Mouse (Mus musculus) fibroblast of lung, adult 2 months (primary cell): ENCODE measurements around the gene Sinhcaf.
"Not testable (repeated sequence)": the region's sequence is repeated elsewhere in the genome, so short reads cannot be mapped to it uniquely, and the experiment has no call there.

Experiments used
- DNase-seq: peaks from one replicate; pipeline ENCODE4 v3.0.0-alpha.2; 2011; ENCODE audit warnings: low read depth

Gene Sinhcaf

GRCm38 (mm10) chr6:148946409-148946742 lies at the start of gene Sinhcaf:
Gene Sinhcaf (minus strand): TSS chr6:148946467.
- peak; percentile 63 for DNase-seq

DNA sequence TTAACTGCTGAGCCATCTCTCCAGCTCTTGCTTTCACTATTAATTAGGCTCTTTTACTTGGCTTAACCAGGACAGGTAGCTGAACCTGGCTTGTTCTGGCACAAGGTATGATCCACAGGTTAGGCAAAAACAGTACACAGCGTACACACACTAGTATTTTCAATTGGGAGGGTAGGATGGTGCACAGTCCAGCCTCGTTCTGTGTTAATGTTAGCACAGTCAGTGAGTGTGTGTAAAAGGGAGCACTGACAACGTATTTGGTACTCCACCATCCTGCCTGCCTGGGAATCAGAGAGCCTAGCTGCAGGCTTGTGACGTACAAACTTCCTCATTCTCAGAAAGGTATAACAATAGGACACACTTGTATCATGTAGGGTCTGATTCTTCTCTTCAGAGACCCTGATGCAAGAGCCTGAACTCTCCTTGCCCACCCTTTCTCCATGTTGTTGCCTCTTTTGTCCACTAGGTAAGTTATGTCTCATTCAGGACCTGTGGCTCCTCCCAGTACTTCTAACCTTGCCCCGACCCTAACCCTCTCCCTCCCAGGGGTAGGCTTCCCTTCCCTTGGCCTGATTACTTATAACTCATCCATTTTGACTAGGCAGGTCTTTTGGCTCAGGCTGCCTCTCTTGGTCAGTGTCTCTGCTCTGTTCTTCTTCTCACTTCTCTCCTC lies 48.2 kb upstream of the Sinhcaf start:
- DNase-seq = no peak

DNA sequence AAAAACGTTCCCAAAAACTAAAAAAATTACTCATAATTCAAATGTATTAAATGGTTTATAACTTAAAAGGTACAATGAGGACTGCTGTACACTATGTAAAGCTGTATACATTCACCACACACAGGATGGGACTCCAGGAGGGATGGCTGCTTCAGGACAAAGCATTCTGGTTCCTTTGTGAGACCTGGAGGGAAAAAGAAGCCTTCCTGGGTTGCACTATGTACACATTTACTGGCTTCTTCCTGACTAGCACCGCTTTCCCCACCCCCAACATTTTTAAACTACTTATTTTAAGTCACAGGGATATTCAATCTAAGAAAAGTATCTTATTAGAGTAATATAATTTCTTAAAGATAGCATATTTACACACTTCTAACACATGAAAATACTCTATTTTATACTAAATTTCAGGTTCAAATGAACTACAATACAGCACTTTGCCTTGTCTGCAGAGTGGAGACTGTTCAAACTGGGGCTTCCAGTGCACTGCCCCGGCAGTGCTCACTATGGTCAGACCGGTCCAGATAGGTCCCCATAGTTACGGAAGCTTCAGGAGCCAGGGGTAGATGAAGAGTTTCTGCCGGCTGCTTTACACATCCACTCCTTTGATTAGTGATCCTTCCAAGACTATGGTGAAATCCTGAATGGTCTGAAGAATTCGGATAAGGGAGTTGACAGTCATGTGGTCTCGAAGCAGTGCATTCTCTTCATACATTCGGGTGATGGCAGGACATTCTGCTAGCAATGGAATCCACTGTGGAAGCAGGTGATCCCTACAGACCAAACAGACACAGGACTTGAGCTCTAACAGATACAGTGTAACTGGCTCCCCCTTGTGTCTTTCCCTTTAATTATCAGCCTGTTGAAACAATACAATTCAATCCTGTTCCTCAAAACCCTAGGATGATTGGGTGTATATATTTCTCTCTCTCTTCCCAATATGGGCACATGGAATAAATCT lies 47.1 kb upstream of the Sinhcaf start:
- peak; percentile 14 for DNase-seq

DNA sequence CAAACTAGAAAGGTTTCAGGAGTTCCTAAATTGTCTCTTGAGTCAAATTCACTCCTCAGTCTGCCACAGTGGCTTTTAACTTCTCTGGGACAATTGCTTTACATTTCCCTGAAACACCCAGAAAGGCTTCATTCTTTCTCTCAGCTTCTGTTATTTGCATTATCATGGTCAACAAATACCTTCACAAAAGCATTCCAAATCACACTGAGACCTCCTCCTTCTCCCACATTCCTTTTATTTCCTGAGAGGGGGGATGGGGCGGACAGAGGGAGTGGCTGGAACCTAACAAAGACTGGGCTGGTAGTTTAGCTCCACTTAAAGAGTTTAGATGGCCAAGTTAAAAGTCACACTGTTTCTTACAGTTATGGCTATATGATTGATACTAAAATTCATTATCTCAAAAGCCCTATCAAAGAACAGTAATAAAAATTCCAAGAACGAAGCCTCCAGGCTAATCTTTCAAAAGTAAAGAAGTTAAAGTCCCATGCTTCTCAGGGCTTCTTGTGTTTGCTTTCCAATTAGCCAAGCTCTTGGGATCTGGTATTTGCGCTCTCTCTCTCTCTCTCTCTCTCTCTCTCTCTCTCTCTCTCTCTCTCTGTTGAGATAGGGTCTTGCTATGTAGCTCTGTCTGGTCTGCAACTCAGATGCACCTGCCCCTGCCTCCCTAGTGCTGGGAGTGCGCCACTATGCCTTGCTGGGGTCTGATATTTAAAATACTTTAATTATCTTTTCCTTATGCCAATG lies 46.3 kb upstream of the Sinhcaf start:
- no peak for DNase-seq

DNA sequence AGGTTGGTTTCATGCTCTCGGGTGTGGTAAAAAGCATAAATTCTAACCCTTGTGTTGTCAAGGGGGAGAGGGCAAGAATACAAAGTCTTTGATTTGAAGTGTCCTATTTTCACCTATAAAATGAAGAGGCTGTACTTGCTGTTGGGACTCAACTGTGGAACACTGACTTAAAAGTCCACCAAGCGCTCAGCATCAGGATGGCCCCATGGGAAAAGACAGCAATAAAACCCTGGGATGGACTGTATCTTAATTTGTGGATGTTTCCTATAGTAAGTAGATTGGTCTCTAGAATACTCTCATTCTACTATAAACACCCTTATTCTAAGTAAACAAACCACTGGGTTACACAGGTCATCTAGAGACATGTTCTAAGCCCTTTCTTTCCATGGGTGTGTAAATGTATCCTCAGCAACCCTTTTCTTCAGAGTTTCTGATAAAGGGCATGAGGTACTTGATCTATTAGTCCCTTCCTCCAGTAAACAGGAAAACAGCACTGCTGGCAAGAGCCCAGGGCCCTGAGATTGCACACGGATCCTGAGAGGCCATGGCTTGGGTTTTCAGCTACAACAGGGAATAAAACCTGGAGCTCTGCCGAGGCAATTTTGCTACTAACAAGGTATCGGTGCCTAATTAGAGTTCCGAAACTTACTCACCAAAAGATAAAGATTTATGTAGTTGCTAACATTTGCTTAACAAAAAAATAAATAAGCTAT lies 45.5 kb upstream of the Sinhcaf start:
- no peak for DNase-seq

DNA sequence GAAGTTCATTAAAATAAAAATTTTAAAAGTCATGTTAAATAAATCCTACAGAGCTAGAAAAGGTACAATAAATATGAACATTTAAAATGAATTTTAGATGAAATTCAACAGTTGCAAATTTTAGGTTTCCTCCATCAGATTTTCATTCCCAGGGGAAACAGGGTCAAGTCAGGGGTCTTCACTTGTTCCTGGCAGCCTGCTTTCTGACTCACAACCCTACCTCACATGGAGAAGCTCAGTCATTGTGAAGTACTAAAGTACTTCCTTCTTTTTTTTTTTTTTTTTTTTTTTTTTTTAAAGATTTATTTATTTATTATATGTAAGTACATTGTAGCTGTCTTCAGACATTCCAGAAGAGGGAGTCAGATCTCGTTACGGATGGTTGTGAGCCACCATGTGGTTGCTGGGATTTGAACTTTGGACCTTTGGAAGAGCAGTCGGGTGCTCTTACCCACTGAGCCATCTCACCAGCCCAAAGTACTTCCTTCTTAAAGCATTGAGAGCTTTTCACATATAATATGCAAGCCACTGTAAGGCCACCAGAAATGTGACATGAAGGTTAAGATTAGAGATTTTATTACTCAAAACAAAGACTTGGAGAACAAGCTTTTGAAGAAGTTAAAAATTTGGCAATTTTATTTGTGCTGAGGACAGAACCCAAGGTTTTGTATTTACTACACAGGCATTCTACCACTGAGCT lies 43.7 kb upstream of the Sinhcaf start:
- not testable (repeated sequence) for DNase-seq

DNA sequence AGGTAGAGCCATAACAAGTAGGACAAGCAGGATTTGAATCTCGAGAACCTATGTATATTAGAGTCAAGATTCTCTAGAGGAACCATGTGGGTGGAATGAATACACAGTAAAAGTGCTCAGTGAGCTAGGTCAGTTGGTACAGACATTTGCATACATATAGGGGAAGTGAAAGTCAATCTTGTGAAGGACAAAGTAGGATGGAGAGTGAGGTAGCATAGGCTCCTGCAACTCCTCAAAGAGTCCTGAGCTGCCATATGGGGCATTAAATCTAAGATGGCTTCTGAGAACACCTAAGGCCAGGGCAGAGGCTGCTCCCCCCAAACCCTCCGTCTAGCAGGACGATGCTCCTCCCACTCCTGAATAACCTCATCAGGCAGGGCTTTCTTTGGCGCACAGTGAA lies 39.7 kb upstream of the Sinhcaf start:
- DNase-seq = no peak

DNA sequence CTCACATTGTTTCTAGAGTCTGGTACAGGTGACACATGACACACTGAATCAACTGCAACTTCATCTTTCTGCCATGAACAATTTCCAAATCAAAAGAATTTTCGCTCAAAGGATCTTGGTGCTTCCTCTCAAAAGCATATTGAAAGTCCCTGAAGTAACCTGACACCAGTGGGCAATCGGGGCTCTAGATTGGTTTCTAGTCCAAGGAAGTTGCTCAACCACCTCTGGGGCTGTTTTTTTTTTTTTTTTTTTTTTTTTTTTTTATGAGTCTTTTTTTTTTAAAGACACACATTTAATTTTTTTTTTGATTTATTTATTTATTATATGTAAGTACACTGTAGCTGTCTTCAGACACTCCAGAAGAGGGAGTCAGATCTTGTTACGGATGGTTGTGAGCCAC lies 34.2 kb upstream of the Sinhcaf start:
- no peak for DNase-seq

GRCm38 (mm10) chr6:148975096-148975495 lies 28.8 kb upstream of the Sinhcaf start:
- no peak for DNase-seq

DNA sequence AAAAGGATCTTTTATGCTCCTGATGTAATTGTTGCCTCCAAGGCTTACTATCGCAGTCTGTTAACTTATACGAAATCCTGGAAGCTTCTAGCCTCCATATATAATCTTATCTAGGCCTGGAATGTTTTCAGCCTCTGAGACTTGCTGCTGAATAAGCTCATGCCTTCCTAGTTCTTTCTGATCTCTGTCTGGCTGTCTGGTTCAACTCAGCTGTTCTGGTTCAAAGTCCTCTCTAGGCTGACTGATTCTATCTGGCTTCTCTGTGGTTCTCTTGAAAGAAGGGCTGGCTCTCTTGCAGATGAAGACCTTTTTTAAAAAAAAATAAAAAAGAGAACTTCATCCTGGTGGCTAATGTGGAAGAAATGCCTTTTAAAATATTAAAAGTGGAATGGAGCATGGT lies 26.6 kb upstream of the Sinhcaf start:
- no peak for DNase-seq

- DNase-seq = no peak
Observed at GRCm38 (mm10) chr6:148972059-148972848, 26.0 kb upstream of the Sinhcaf start.

DNA sequence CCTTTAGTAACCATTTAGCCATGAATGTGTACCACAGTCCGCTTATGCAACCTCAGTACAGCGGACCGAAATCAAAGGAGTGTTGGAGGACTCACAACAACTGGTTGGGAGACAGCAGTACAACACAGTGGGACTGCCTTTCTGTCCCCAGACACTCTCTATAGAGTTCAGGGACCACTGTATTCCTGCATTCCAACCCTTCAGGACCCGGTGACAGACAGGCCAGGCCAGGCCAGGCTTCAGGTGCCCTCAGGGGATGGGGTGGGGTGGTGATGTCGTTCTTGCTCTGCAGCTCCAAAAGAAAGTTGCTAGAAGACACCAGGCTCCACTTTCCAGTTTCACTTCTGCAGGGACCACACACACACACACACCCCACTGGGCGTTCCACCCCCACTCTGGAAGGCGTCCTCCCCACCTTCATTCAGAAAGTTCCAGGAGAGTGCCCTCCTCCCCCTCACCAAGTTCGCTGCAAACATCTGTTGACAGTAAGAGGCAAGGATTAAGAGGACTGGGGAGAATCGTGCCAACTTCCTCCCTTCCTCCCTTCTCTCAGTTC lies 25.2 kb upstream of the Sinhcaf start:
- DNase-seq = no peak

DNA sequence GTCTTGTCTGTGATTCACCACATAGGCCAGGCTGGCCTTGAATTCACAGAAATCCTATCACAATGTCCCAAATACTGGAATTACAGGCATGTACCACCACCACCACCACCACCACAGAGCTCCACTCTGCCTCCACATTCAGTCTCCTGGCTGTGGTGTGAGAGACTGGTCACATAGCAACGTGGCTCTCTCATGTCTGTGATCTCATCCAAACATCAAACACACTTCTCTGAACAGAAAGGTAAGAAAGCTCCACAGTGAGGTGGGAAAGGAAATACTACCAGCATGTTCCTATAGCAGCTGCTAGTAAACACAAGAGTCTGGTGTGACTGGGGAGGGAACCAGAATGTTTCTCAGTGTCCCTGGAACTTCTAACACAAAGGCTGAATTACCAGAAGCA lies 15.0 kb upstream of the Sinhcaf start:
- no peak for DNase-seq

DNA sequence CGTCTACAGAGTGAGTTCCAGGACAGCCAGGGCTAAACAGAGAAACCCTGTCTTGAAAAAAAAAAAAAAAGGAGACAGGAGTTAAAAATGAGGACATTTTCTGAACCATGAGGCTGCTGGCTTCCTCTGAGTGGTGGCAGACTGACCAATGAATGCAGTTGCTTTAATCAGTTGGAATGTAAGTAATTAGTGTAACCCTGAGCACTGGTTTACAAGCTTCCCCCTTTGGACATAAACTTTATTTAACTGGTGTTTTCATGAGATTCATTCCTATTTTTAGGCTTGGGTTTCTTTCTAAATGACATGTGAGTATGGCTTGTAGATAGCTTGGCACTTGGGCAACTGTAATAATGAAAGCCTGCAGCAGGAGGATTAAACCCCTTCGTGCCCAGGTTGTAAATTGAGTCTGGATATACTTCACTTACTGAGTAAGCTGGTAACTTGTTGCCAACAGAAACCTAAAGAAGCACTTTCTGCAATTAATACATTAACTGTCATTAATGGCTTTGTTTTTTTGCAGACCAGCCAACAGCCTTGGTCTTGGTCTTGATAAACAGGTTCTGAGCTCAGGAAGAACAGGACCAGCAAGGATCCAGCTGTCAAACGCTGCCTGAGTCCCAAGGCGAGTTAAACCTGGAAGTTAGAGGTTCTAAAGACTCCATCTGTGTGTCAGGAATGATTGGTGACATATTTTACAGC lies 13.4 kb upstream of the Sinhcaf start:
- DNase-seq = no peak

GRCm38 (mm10) chr6:148958712-148959111 lies 12.4 kb upstream of the Sinhcaf start:
- DNase-seq = no peak

DNA sequence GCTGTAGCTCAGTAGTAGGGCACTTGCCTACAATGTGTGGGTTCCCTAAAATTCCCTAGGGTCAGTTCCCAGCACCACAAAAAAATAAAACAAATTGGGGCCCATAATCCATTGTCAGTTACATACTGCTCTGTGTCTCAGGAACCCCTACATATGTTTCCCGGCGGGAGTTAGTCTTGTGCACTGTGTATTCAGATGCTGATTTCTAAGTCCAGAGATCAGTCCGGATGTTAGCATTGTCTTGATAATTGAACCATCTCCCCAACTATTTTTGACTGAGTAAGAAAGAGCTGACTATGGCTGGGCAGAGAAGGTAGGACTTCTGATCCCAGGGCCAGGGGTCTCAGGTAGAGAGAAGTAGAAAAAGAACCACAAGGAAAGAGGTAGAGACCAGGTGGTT lies 10.8 kb upstream of the Sinhcaf start:
- no peak for DNase-seq

DNA sequence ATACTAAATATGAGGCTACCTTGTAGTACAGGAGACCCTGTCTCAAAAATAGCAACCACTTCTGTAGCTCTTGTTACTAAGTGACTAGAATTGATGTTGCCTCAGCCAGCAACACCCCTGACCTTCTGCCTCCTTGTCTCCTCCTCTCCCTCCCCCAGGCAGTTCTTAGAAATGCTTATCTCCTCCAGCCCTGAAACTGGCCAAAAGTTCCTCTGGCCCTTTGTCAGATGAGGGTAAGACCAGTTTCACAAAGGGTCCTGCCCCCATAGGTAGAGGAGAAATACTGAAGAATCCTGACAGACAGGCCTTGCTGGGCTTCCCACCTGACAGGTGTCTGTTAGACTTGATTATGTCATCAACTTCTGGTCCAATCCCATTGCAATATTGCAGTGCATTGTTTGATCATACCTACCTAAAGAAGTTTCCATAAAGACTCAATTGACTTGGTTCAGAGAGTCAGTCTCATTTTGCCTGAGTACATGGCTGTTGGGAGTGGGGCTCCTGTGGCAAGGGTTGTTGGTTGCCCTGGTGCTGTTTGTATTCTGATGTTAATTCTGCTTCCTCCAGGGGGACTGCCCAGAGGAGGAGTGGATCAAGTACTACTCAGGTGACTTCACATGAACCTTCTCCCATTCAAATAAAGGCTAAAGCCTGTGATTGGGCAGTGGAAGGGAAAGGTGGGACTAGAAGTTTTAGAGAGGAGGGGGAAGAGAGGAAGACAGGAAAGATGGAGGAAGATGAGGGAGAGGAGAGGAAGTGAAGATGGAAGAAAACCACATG lies 9.6 kb upstream of the Sinhcaf start:
- no peak for DNase-seq

DNA sequence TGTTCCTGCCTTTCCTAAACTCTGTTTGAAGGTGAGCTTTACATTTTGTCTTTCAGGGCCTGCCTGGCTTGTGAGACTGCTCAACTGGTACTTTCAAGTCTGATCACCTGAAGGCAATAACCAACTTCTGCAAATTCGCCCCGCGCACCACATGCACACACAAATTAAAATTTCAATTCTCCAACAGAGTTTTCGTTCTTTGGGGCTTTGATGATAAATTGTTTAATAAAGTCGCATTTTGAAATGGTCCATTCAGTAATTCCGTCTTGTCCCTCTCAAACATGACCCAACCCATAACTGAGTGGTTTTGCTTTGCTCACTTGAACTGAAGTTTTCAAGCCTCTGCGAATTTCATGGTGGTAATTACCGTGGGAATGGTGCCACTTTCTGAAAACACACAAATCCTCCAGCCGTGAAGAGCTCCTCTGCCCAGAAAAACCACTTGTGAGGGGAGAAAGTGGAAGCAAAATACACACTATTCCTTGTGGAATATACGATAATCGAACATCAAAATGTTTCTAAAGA lies 676 bp upstream of the Sinhcaf start:
- DNase-seq = no peak
